Mouse (Mus musculus) limb, embryonic 10.5 days (tissue): ENCODE measurements around the gene Ikzf2. TPM values are rescaled to one million over a fixed set of nuclear protein-coding genes. Genes with fewer than 3 reads are reported as not detected.
A peak's percentile ranks its signal among the peaks of the same experiment; 100 is the strongest.

ENCODE experiments used
- DNase-seq: peaks from one replicate; pipeline ENCODE4 v3.0.0-alpha.2; 2017; ENCODE audit warnings: low spot score
- H3K27ac ChIP-seq: fragments of 300-500 bp; sonication (generic); 2 replicates; pipeline ENCODE4 v1.5.1; 2016; ENCODE audit warnings: mild to moderate bottlenecking
- H3K27me3 ChIP-seq: fragments of 300-500 bp; sonication (generic); 2 replicates; pipeline ENCODE4 v1.6.1; 2016; ENCODE audit warnings: low read depth, mild to moderate bottlenecking; ENCODE audit not compliant: poor library complexity, severe bottlenecking
- H3K36me3 ChIP-seq: fragments of 300-500 bp; sonication (generic); 2 replicates; pipeline ENCODE4 v1.6.1; 2016; ENCODE audit warnings: mild to moderate bottlenecking, moderate library complexity
- H3K4me1 ChIP-seq: fragments of 300-500 bp; sonication (generic); 2 replicates; pipeline ENCODE4 v1.6.1; 2016
- H3K4me3 ChIP-seq: fragments of 300-500 bp; sonication (generic); 2 replicates; pipeline ENCODE4 v1.5.1; 2016; ENCODE audit warnings: mild to moderate bottlenecking, moderate library complexity
- H3K9me3 ChIP-seq: fragments of 300-500 bp; sonication (generic); replicated peaks from 2 replicates; pipeline ENCODE4 v1.6.1; 2016; ENCODE audit warnings: mild to moderate bottlenecking
- WGBS: fragments of 180-500 bp; shearing (Covaris S2); methylation state at CpG from one replicate; pipeline ENCODE4 v1.1.7; 2016; 5-methylcytosine and 5-hydroxymethylcytosine counted together
- polyA plus RNA-seq: library from polyadenylated mRNA; unstranded; fragments of >200 nt; fragmentation: Nextera tagmentation; extraction: Ambion mirVana; gene quantifications from 2 replicates; pipeline ENCODE4 v1.2.1, GENCODE M21; 2016

Ikzf2 gene
- polyA plus RNA-seq, 1 experiment from 2014 or later: 3.1 TPM

DNA sequence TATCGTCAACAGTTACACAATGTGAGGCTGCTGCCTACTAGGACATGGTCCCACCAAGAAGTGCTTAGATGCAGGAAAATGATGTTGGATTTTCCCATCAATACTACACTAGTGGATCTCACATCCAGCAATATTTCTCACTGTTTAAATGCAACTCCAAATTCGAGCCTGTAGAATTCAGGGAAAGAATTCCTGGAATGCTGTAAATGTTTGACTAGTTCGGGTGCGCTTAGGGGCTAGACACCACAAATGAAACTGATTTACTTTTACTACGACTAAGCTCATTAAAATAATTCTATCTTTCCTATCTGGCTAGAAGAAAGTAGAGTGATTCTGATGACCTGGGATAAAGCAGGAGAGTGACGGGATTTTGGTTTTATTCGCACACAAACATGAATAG lies 76.3 kb downstream of the Ikzf2 start:
- H3K9me3 ChIP-seq: no peaks in the 10 kb centered on the region
- DNase-seq: no peak
- H3K4me3 ChIP-seq: no peak overlapping the region
- no peaks in the 10 kb centered on the region for H3K36me3 ChIP-seq
- no peak overlapping the region for H3K27ac ChIP-seq
- H3K4me1 ChIP-seq: no peaks in the 10 kb centered on the region
- no peaks in the 10 kb centered on the region for H3K27me3 ChIP-seq
- 70% methylated on average over 7 of the region's 7 CpGs for WGBS

- no peak for DNase-seq
- Histone ChIP-seq H3K27ac (no peak overlapping the region), H3K27me3 (no peaks in the 10 kb centered on the region), H3K4me1 (no peaks in the 10 kb centered on the region), H3K36me3 (no peaks in the 10 kb centered on the region), H3K4me3 (no peak overlapping the region), H3K9me3 (no peaks in the 10 kb centered on the region)
- WGBS: 85% methylated on average over 5 of the region's 5 CpGs
Measured at GRCm38 (mm10) chr1:69608846-69609245, 78.2 kb downstream of the Ikzf2 start.

- H3K9me3 ChIP-seq: no peaks in the 10 kb centered on the region
- 93% methylated on average over 1 of the region's 1 CpGs for WGBS
Measured at GRCm38 (mm10) chr1:69606844-69607243, 80.2 kb downstream of the Ikzf2 start.

DNA sequence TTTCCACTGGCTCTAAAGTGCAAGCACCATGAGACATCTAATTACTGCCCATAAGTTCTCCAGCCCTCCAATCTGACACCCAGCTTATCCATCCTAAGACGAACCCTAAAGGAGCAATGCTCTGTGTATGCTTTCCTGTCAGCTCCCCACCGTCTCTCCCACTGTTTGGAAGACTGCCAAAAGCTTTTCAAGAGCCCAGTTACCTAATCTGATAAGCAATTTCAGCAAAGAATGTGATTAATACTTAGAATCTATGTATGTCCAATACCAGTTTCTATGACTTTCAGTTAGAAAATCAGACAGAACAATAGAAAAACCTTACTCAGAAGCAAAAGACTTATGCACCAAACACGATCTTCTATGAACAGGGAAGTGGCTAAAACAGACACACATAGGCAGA lies 82.8 kb downstream of the Ikzf2 start:
- no peak overlapping the region for H3K27ac ChIP-seq
- H3K9me3 ChIP-seq: no peaks in the 10 kb centered on the region
- H3K36me3 ChIP-seq: no peaks in the 10 kb centered on the region
- no peak overlapping the region for H3K4me3 ChIP-seq
- no peaks in the 10 kb centered on the region for H3K27me3 ChIP-seq
- WGBS: 84% methylated on average over 3 of the region's 3 CpGs
- no peak for DNase-seq
- H3K4me1 ChIP-seq: no peaks in the 10 kb centered on the region

More at GRCm38 (mm10) chr1:69606844-69607243, 80.2 kb downstream of the Ikzf2 start:
- Histone ChIP-seq H3K4me1 (no peaks in the 10 kb centered on the region), H3K4me3 (no peak overlapping the region), H3K36me3 (no peaks in the 10 kb centered on the region), H3K27me3 (no peaks in the 10 kb centered on the region), H3K27ac (no peak overlapping the region)
- DNase-seq: no peak

GRCm38 (mm10) chr1:69600954-69601353 lies 86.1 kb downstream of the Ikzf2 start:
- no peaks in the 10 kb centered on the region for H3K36me3 ChIP-seq
- no peaks in the 10 kb centered on the region for H3K4me1 ChIP-seq
- DNase-seq: no peak
- H3K4me3 ChIP-seq: no peak overlapping the region
- H3K27ac ChIP-seq: no peak overlapping the region
- H3K27me3 ChIP-seq: no peaks in the 10 kb centered on the region
- no peaks in the 10 kb centered on the region for H3K9me3 ChIP-seq
- 87% methylated on average over 1 of the region's 1 CpGs for WGBS

DNA sequence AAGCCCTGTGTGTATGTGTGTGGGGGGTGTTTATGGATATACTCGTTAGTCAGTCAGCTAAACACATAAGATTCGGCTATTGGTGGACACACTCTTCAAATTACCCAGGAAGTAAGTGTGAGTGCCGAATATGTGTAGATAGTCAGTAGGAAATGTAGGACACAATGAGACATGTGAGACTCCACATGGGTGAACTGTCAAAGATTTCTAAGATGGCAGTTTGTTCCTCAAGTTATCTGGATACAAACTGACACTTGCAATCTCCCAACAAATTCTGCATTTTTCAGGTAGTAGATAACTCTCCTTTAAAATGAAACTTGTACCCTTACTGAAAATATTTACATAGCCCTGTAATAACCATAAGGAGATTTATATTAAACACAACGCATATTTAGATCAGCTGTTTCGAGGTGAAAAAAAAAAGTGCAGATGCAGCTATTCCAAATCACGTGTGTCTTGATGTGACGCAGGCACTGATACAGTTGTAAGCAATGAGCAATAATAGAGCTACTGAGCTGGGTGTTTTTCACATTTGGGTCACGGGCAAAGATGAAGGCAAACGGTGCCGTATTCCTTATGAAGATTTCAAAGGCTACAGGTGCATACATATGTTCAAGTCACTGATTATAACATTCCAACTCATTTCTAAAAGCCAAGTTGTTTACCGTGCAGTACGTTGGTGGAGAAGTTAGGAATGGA lies 87.8 kb downstream of the Ikzf2 start:
- no peaks in the 10 kb centered on the region for H3K27me3 ChIP-seq
- no peaks in the 10 kb centered on the region for H3K9me3 ChIP-seq
- no peaks in the 10 kb centered on the region for H3K4me1 ChIP-seq
- 92% methylated on average over 12 of the region's 12 CpGs for WGBS
- no peak for DNase-seq
- H3K4me3 ChIP-seq: no peak overlapping the region
- no peak overlapping the region for H3K27ac ChIP-seq
- no peaks in the 10 kb centered on the region for H3K36me3 ChIP-seq

DNA sequence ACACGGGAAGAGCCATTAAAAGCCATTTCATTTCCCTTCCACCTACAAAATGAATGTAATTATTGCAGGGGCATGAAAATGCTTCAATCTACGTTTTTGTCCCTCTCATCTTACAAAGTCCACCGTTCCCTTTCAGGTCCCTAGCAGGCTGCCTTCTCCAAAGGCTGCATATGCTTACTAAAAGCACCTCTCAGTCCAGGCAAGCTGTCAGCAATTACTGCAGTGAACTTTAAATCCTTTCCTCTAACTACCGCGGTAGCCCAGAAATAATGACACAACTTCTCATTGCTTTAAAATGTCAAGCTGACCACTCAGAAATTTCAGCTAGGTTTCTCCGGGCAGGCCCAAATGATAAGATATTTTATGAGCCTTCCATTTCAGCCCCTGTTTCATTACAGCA lies 95.2 kb downstream of the Ikzf2 start:
- H3K4me1 ChIP-seq: peaks cover 26% of the 10 kb centered on the region
- peak; percentile 33 for DNase-seq
- no peaks in the 10 kb centered on the region for H3K27me3 ChIP-seq
- no peaks in the 10 kb centered on the region for H3K36me3 ChIP-seq
- no peaks in the 10 kb centered on the region for H3K9me3 ChIP-seq
- 21% methylated on average over 6 of the region's 6 CpGs for WGBS
- peak overlapping the region; percentile 35 for H3K4me3 ChIP-seq
- peak overlapping the region; percentile 66 for H3K27ac ChIP-seq

- Histone ChIP-seq H3K36me3 (no peaks in the 10 kb centered on the region), H3K4me3 (peak overlapping the region; percentile 35), H3K27me3 (no peaks in the 10 kb centered on the region), H3K9me3 (no peaks in the 10 kb centered on the region), H3K27ac (peak overlapping the region; percentile 66), H3K4me1 (peaks cover 26% of the 10 kb centered on the region)
- DNase-seq: peak; percentile 40
- 31% methylated on average over 7 of the region's 7 CpGs for WGBS
Measured at GRCm38 (mm10) chr1:69591328-69591801, 95.7 kb downstream of the Ikzf2 start.

GRCm38 (mm10) chr1:69585546-69585945 lies 101.5 kb downstream of the Ikzf2 start:
- no peak overlapping the region for H3K4me3 ChIP-seq
- no peak overlapping the region for H3K27ac ChIP-seq
- no peaks in the 10 kb centered on the region for H3K9me3 ChIP-seq
- peaks cover 1% of the 10 kb centered on the region; the same call in 1 of the 2 replicates for H3K4me1 ChIP-seq
- no peak for DNase-seq
- no peaks in the 10 kb centered on the region for H3K36me3 ChIP-seq
- whole genome bisulfite sequencing: 79% methylated on average over 2 of the region's 2 CpGs
- no peaks in the 10 kb centered on the region for H3K27me3 ChIP-seq

DNA sequence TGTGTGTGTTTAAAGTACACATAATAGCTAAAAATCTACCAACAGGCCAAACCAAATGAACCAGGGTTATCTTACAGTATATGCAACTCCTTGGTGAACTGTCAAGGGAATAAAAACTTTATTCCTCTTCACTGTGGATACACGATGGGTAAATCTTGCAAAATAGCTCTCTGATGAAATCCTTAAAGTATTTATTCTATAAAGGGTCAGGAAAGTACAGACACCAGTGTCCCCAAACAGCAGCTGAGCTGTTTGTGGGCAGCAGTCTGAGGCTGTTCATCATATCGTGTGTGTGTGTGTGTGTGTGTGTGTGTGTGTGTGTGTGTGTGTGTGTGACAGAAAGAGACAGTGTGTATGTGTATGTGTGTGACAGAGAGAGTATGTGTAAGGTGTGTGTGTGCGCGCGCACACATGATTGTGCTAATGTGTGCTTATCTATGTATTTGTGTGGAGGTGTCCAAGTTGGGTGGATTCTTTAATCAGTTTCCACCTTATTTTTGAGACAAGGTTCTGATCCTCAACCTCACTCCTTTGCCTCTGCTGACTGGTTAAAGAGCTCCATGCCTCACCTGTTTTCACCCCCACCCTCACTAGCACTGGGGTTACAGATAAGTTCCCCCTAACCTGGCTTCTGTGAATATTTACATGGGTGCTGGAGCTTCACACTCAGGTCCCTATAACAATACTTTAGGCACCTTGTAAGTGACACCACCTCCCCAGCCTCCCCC lies 102.9 kb downstream of the Ikzf2 start:
- Histone ChIP-seq H3K27me3 (no peaks in the 10 kb centered on the region), H3K4me1 (no peaks in the 10 kb centered on the region), H3K36me3 (no peaks in the 10 kb centered on the region), H3K27ac (no peak overlapping the region), H3K4me3 (no peak overlapping the region), H3K9me3 (no peaks in the 10 kb centered on the region)
- DNase-seq: no peak
- 96% methylated on average over 5 of the region's 5 CpGs for WGBS

DNA sequence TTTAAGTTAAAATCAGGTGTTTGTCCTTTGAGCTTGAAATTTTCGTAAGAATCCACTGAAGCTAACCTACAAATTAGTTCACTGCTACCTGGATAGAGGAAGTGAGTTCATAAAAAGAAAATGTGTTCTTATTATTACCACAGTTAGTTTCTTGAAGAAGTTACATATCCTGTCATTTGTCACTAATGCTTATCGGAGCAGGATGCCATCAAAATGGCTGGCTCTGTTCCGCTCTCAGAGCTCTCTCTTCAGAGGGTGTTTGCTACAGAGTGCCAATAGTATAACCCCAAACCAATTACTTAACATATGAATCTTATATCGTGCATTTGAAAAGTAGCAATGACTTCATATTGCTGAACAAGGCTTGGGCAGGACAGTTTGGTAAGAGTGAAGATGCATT lies 108.1 kb downstream of the Ikzf2 start:
- no peaks in the 10 kb centered on the region for H3K36me3 ChIP-seq
- 94% methylated on average over 4 of the region's 4 CpGs for WGBS

DNA sequence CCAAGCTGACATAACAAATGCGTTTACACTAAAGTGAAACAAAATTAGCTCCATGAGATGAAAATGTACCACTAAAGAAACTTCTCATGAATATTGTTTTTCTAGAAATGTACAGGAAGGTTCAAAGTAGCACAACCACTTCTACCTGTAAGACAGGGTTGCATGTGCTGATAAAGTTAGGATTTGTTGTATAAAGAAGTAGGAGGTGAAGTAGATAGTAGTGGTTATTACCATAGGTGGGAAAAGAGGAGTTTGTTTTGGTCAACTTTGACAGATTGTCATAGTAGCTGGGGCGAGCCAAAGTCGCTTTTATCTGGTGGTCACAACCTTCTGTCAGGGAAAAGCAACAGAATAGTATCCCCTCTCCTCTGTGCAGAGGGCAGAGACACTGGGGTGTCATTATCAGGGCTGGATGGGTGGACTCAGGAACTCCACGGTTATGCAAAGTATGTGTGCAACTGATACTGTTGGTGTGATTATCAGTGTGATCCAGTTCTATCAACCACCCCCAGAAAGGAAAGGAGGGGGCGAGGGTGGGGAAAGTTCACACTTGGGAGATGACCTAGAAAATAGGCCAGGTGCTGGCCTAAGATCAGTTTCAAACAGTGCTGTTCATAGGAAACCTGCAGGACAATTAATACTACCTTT lies 127.5 kb downstream of the Ikzf2 start:
- Histone ChIP-seq H3K36me3 (no peaks in the 10 kb centered on the region), H3K9me3 (no peaks in the 10 kb centered on the region), H3K27ac (no peak overlapping the region), H3K4me3 (no peak overlapping the region), H3K27me3 (no peaks in the 10 kb centered on the region), H3K4me1 (no peaks in the 10 kb centered on the region)
- DNase-seq: no peak
- 86% methylated on average over 5 of the region's 5 CpGs for WGBS

More for the DNA sequence above, 108.1 kb downstream of the Ikzf2 start:
- Histone ChIP-seq H3K27me3 (no peaks in the 10 kb centered on the region), H3K4me1 (no peaks in the 10 kb centered on the region), H3K4me3 (no peak overlapping the region), H3K27ac (no peak overlapping the region), H3K9me3 (no peaks in the 10 kb centered on the region)
- DNase-seq: no peak

GRCm38 (mm10) chr1:69555636-69556151 lies 131.4 kb downstream of the Ikzf2 start:
- no peak for DNase-seq
- Histone ChIP-seq H3K9me3 (no peaks in the 10 kb centered on the region), H3K27ac (no peak overlapping the region), H3K36me3 (no peaks in the 10 kb centered on the region), H3K4me1 (no peaks in the 10 kb centered on the region), H3K4me3 (no peak overlapping the region), H3K27me3 (no peaks in the 10 kb centered on the region)
- 90% methylated on average over 5 of the region's 5 CpGs for WGBS
